In the genomic region with DNA sequence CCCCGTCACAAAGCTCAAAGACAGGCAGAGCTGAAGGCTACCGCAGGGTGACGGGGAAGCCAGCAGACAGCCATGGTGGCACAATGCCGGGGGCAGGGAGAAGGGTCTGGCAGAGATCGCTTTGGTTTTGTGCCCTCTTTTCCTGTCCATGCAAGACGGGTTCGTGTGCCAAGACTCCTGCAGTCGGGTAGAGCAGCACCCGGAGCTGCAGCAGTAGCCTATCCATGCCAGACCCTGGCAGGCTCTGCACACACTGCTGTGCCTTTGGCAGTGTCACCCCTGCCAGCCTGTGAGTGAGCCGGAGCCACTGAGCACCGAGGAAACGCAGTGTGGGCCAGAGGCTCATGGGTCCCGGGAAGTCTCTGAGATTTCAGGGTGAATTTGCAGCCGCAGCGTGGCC, we compare ENCODE assay signal across 10 mouse cellular contexts.
A peak's percentile ranks its signal among the peaks of the same experiment; 100 is the strongest.
DNase-seq lines count a peak whose midpoint lies in the region; ATAC-seq lines count a peak whose summit lies in the region.
"Had no signal": no experiment of that assay in that cellular context is flagged by ENCODE, and none has a peak within 500 bp of the region (broad histone marks: within the 10 kb centered on the region; RNA-seq: fewer than 3 reads in every experiment).

No protein-coding gene starts in this region.

- H3K4me3 ChIP-seq in neural tube, embryonic 12.5 days, result no peak overlapping the region
- H3K4me3 ChIP-seq in hindbrain, embryonic 15.5 days, result no peak overlapping the region
- H3K4me3 ChIP-seq in neural tube, embryonic 14.5 days (ENCODE audit: low read depth, low read length), result no peak overlapping the region

- 85% methylated on average over 15 of the region's 15 CpGs for WGBS in neural tube, embryonic 12.5 days
- WGBS in hindbrain, embryonic 15.5 days, result 72% methylated on average over 15 of the region's 15 CpGs
- 77% methylated on average over 15 of the region's 15 CpGs for WGBS in neural tube, embryonic 14.5 days

- no peak for ATAC-seq in neural tube, embryonic 12.5 days (ENCODE audit: low FRiP score, low read depth)
- ATAC-seq in hindbrain, embryonic 15.5 days (ENCODE audit: low FRiP score, low read depth), result peak; percentile 88
- ATAC-seq in neural tube, embryonic 14.5 days (ENCODE audit: low read depth), result peak; percentile 38; the same call in 1 of the 2 replicates

- H3K27me3 ChIP-seq in neural tube, embryonic 12.5 days (replicated peaks), result no peaks in the 10 kb centered on the region
- 0 out of 2 replicates have a peak, but pooled peaks cover under 1% of the 10 kb centered on the region for H3K27me3 ChIP-seq in hindbrain, embryonic 15.5 days
- no peaks in the 10 kb centered on the region for H3K27me3 ChIP-seq in neural tube, embryonic 14.5 days (ENCODE audit: control insufficient read depth, insufficient read depth, low read length)

- no peak overlapping the region for H3K9ac ChIP-seq in neural tube, embryonic 12.5 days
- no peak overlapping the region for H3K9ac ChIP-seq in hindbrain, embryonic 15.5 days
- H3K9ac ChIP-seq in neural tube, embryonic 14.5 days (replicated peaks; ENCODE audit: low read depth, low read length), result no peak overlapping the region
- H3K9ac ChIP-seq: embryonic facial prominence, embryonic 15.5 days had no signal

- 0 out of 2 replicates have a peak, but pooled peaks cover 9% of the 10 kb centered on the region for H3K4me1 ChIP-seq in neural tube, embryonic 12.5 days
- peaks cover 17% of the 10 kb centered on the region; the same call in 1 of the 2 replicates for H3K4me1 ChIP-seq in hindbrain, embryonic 15.5 days (replicated peaks)
- H3K4me1 ChIP-seq in neural tube, embryonic 14.5 days (ENCODE audit: control insufficient read depth, insufficient read depth, low read length), result no peaks in the 10 kb centered on the region

- no peaks in the 10 kb centered on the region for H3K9me3 ChIP-seq in neural tube, embryonic 12.5 days
- no peaks in the 10 kb centered on the region for H3K9me3 ChIP-seq in hindbrain, embryonic 15.5 days
- no peaks in the 10 kb centered on the region for H3K9me3 ChIP-seq in neural tube, embryonic 14.5 days (ENCODE audit: control insufficient read depth, low read length)
- H3K9me3 ChIP-seq: embryonic facial prominence, embryonic 15.5 days had no signal

- DNase-seq in neural tube, embryonic 10.5 days (ENCODE audit: extremely low spot score, low spot score), result no peak
- DNase-seq in cerebellum, adult 9-10 months, result peak; percentile 83
- no peak for DNase-seq in gastrocnemius, postnatal 4 days (ENCODE audit: low spot score in 2 of 2)
- DNase-seq in embryo, embryonic 10.5 days (ENCODE audit: low spot score), result no peak
- DNase-seq: kidney, adult 18-20 months; lung, postnatal 36 days had no signal

- no peaks in the 10 kb centered on the region for H3K36me3 ChIP-seq in neural tube, embryonic 12.5 days
- H3K36me3 ChIP-seq in hindbrain, embryonic 15.5 days, result no peaks in the 10 kb centered on the region
- H3K36me3 ChIP-seq in neural tube, embryonic 14.5 days (ENCODE audit: control insufficient read depth, insufficient read depth, low read length), result no peaks in the 10 kb centered on the region
- H3K36me3 ChIP-seq: embryonic facial prominence, embryonic 15.5 days had no signal

- no peak overlapping the region for H3K27ac ChIP-seq in neural tube, embryonic 12.5 days
- 0 out of 2 replicates have a peak overlapping the region, but pooled peaks have one; percentile 40 for H3K27ac ChIP-seq in hindbrain, embryonic 15.5 days (replicated peaks)
- no peak overlapping the region for H3K27ac ChIP-seq in neural tube, embryonic 14.5 days (ENCODE audit: low read depth, low read length)
- H3K27ac ChIP-seq: embryonic facial prominence, embryonic 15.5 days had no signal

- 0 out of 2 replicates have a peak overlapping the region, but pooled peaks have one; percentile 7 for H3K4me2 ChIP-seq in neural tube, embryonic 12.5 days (replicated peaks)
- peak overlapping the region; percentile 46 for H3K4me2 ChIP-seq in hindbrain, embryonic 15.5 days
- H3K4me2 ChIP-seq in neural tube, embryonic 14.5 days (ENCODE audit: low read depth, low read length), result no peak overlapping the region
